ENCODE assay signal across 9 mouse cellular contexts in genomic region chr2:6423661-6424550, GRCm38 (mm10).
"Had no signal": no experiment of that assay in that cellular context is flagged by ENCODE, and none has a peak within 500 bp of the region (broad histone marks: within the 10 kb centered on the region; RNA-seq: fewer than 3 reads in every experiment).

No protein-coding gene starts in this region.

- H3K4me3 ChIP-seq: limb, embryonic 15.5 days; midbrain, embryonic 12.5 days; neural tube, embryonic 15.5 days had no signal

- DNase-seq: kidney, postnatal 14 days; left cerebral cortex, postnatal 4 days; lung, adult 18-20 months; thymus, postnatal 4 days had no signal

- H3K27ac ChIP-seq: limb, embryonic 15.5 days; liver, embryonic 14.5 days; midbrain, embryonic 12.5 days; neural tube, embryonic 15.5 days; stomach, postnatal 0 days had no signal

- H3K9me3 ChIP-seq: limb, embryonic 15.5 days; midbrain, embryonic 12.5 days; neural tube, embryonic 15.5 days had no signal

- H3K4me1 ChIP-seq: limb, embryonic 15.5 days; midbrain, embryonic 12.5 days; neural tube, embryonic 15.5 days had no signal

- H3K27me3 ChIP-seq: limb, embryonic 15.5 days; midbrain, embryonic 12.5 days; neural tube, embryonic 15.5 days had no signal

- H3K9ac ChIP-seq: limb, embryonic 15.5 days; liver, embryonic 14.5 days; midbrain, embryonic 12.5 days; neural tube, embryonic 15.5 days had no signal

- H3K4me2 ChIP-seq: limb, embryonic 15.5 days; midbrain, embryonic 12.5 days; neural tube, embryonic 15.5 days had no signal
